Mouse (Mus musculus): Measurements from ENCODE around the gene Anapc1. TPM values are rescaled to one million over a fixed set of nuclear protein-coding genes. Genes with fewer than 3 reads are reported as not detected.
A peak's percentile ranks its signal among the peaks of the same experiment; 100 is the strongest.

The Anapc1 gene
- polyA plus RNA-seq, 1 experiment from 2014 or later: 55.4 TPM

- no peak for ATAC-seq (ENCODE audit: insufficient number of reproducible peaks, low FRiP score, low TSS enrichment, low read depth)
- H3K4me2 ChIP-seq (replicated peaks): no peak overlapping the region
- WGBS: 92% methylated on average over 1 of the region's 1 CpGs
- no peak overlapping the region for H3K27ac ChIP-seq (replicated peaks)
- H3K4me1 ChIP-seq: peaks cover 48% of the 10 kb centered on the region
- no peak overlapping the region for H3K9ac ChIP-seq
- H3K9me3 ChIP-seq (replicated peaks): no peaks in the 10 kb centered on the region
- no peaks in the 10 kb centered on the region; the same call in 1 of the 2 replicates for H3K36me3 ChIP-seq
- no peak overlapping the region for H3K4me3 ChIP-seq (replicated peaks)
- no peaks in the 10 kb centered on the region for H3K27me3 ChIP-seq
These were observed 28.8 kb upstream of the Anapc1 start for GRCm38 (mm10) chr2:128715979-128716378.

GRCm38 (mm10) chr2:128714724-128715241 lies 27.6 kb upstream of the Anapc1 start:
- Histone ChIP-seq H3K9ac (no peak overlapping the region), H3K4me3 (replicated peaks) (no peak overlapping the region), H3K4me1 (peaks cover 59% of the 10 kb centered on the region), H3K27me3 (no peaks in the 10 kb centered on the region), H3K27ac (replicated peaks) (peak overlapping the region; percentile 94), H3K9me3 (replicated peaks) (no peaks in the 10 kb centered on the region), H3K36me3 (no peaks in the 10 kb centered on the region), H3K4me2 (replicated peaks) (no peak overlapping the region)
- WGBS: 48% methylated on average over 7 of the region's 7 CpGs
- no peak for ATAC-seq (ENCODE audit: insufficient number of reproducible peaks, low FRiP score, low TSS enrichment, low read depth)

- Histone ChIP-seq H3K27ac (replicated peaks) (peak overlapping the region; percentile 94), H3K27me3 (no peaks in the 10 kb centered on the region), H3K36me3 (no peaks in the 10 kb centered on the region), H3K9me3 (replicated peaks) (no peaks in the 10 kb centered on the region), H3K4me1 (peaks cover 71% of the 10 kb centered on the region), H3K4me2 (replicated peaks) (peak overlapping the region; percentile 35), H3K4me3 (replicated peaks) (no peak overlapping the region), H3K9ac (no peak overlapping the region)
- peak; percentile 91 for ATAC-seq (ENCODE audit: insufficient number of reproducible peaks, low FRiP score, low TSS enrichment, low read depth)
- 15% methylated on average over 5 of the region's 5 CpGs for WGBS
These were observed 26.4 kb upstream of the Anapc1 start for GRCm38 (mm10) chr2:128713548-128714003.

GRCm38 (mm10) chr2:128712940-128713339 lies 25.7 kb upstream of the Anapc1 start:
- no peaks in the 10 kb centered on the region for H3K9me3 ChIP-seq (replicated peaks)
- H3K27ac ChIP-seq (replicated peaks): peak overlapping the region; percentile 94
- no peaks in the 10 kb centered on the region for H3K27me3 ChIP-seq
- no peak overlapping the region for H3K4me3 ChIP-seq (replicated peaks)
- no peaks in the 10 kb centered on the region for H3K36me3 ChIP-seq
- peak overlapping the region; percentile 35; the same call in 1 of the 2 replicates for H3K4me2 ChIP-seq (replicated peaks)
- no peak for ATAC-seq (ENCODE audit: insufficient number of reproducible peaks, low FRiP score, low TSS enrichment, low read depth)
- WGBS: 29% methylated on average over 6 of the region's 6 CpGs
- peaks cover 68% of the 10 kb centered on the region for H3K4me1 ChIP-seq
- no peak overlapping the region for H3K9ac ChIP-seq

- no peak for ATAC-seq (ENCODE audit: insufficient number of reproducible peaks, low FRiP score, low TSS enrichment, low read depth)
- Histone ChIP-seq H3K27me3 (no peaks in the 10 kb centered on the region), H3K4me1 (peaks cover 58% of the 10 kb centered on the region), H3K4me3 (replicated peaks) (no peak overlapping the region), H3K9ac (no peak overlapping the region), H3K27ac (replicated peaks) (peak overlapping the region; percentile 70; the same call in 1 of the 2 replicates), H3K36me3 (no peaks in the 10 kb centered on the region; the same call in 1 of the 2 replicates), H3K9me3 (replicated peaks) (no peaks in the 10 kb centered on the region), H3K4me2 (replicated peaks) (no peak overlapping the region)
- 61% methylated on average over 6 of the region's 6 CpGs for WGBS
These were observed 23.4 kb upstream of the Anapc1 start for GRCm38 (mm10) chr2:128710609-128711008.

GRCm38 (mm10) chr2:128709264-128709663 lies 22.1 kb upstream of the Anapc1 start:
- Histone ChIP-seq H3K36me3 (no peaks in the 10 kb centered on the region; the same call in 1 of the 2 replicates), H3K4me1 (peaks cover 51% of the 10 kb centered on the region), H3K27me3 (no peaks in the 10 kb centered on the region), H3K4me2 (replicated peaks) (no peak overlapping the region), H3K9me3 (replicated peaks) (no peaks in the 10 kb centered on the region), H3K4me3 (replicated peaks) (no peak overlapping the region), H3K27ac (replicated peaks) (peak overlapping the region; percentile 70), H3K9ac (no peak overlapping the region)
- WGBS: 17% methylated on average over 6 of the region's 6 CpGs
- no peak for ATAC-seq (ENCODE audit: insufficient number of reproducible peaks, low FRiP score, low TSS enrichment, low read depth)

GRCm38 (mm10) chr2:128704474-128704873 lies 17.3 kb upstream of the Anapc1 start:
- H3K4me2 ChIP-seq (replicated peaks): no peak overlapping the region
- H3K27me3 ChIP-seq: no peaks in the 10 kb centered on the region
- no peak overlapping the region for H3K27ac ChIP-seq (replicated peaks)
- H3K36me3 ChIP-seq: peaks cover 3% of the 10 kb centered on the region; the same call in 1 of the 2 replicates
- no peak for ATAC-seq (ENCODE audit: insufficient number of reproducible peaks, low FRiP score, low TSS enrichment, low read depth)
- H3K9me3 ChIP-seq (replicated peaks): no peaks in the 10 kb centered on the region
- no peak overlapping the region for H3K4me3 ChIP-seq (replicated peaks)
- H3K4me1 ChIP-seq: peaks cover 32% of the 10 kb centered on the region; the same call in 1 of the 2 replicates
- no peak overlapping the region for H3K9ac ChIP-seq
- 71% methylated on average over 3 of the region's 3 CpGs for WGBS

- Histone ChIP-seq H3K9me3 (replicated peaks) (no peaks in the 10 kb centered on the region), H3K4me2 (replicated peaks) (peak overlapping the region; percentile 82), H3K36me3 (0 out of 2 replicates have a peak, but pooled peaks cover 3% of the 10 kb centered on the region), H3K27me3 (no peaks in the 10 kb centered on the region), H3K27ac (replicated peaks) (peak overlapping the region; percentile 94), H3K4me3 (replicated peaks) (peak overlapping the region; percentile 60), H3K4me1 (peaks cover 22% of the 10 kb centered on the region; the same call in 1 of the 2 replicates), H3K9ac (peak overlapping the region; percentile 64)
- WGBS: under 1% methylated on average over 24 of the region's 24 CpGs
- peak; percentile 27 for ATAC-seq (ENCODE audit: insufficient number of reproducible peaks, low FRiP score, low TSS enrichment, low read depth)
These were observed 12.2 kb upstream of the Anapc1 start for GRCm38 (mm10) chr2:128699201-128699885.

GRCm38 (mm10) chr2:128698693-128699181 lies 11.5 kb upstream of the Anapc1 start, which contains the start of gene Mertk:
TSS of gene Mertk (plus strand) at chr2:128698956.
- peak; percentile 93 for ATAC-seq (ENCODE audit: insufficient number of reproducible peaks, low FRiP score, low TSS enrichment, low read depth)
- Histone ChIP-seq H3K4me2 (replicated peaks) (peak within 1 kb of the TSS; percentile 82), H3K9me3 (replicated peaks) (no peaks in the 10 kb centered on the region), H3K27ac (replicated peaks) (peak within 1 kb of the TSS; percentile 94), H3K27me3 (no peaks in the 10 kb centered on the region), H3K4me1 (peaks cover 19% of the 10 kb centered on the region; the same call in 1 of the 2 replicates), H3K9ac (peak within 1 kb of the TSS; percentile 64), H3K36me3 (0 out of 2 replicates have a peak, but pooled peaks cover 3% of the 10 kb centered on the region), H3K4me3 (replicated peaks) (peak within 1 kb of the TSS; percentile 60)
- under 1% methylated on average over 30 of the region's 30 CpGs for WGBS

GRCm38 (mm10) chr2:128698140-128698692 lies 11.0 kb upstream of the Anapc1 start:
- 0% methylated on average over 14 of the region's 14 CpGs for WGBS
- no peaks in the 10 kb centered on the region for H3K27me3 ChIP-seq
- H3K4me3 ChIP-seq (replicated peaks): peak overlapping the region; percentile 60
- peak overlapping the region; percentile 94 for H3K27ac ChIP-seq (replicated peaks)
- H3K36me3 ChIP-seq: 0 out of 2 replicates have a peak, but pooled peaks cover 3% of the 10 kb centered on the region
- peak; percentile 91 for ATAC-seq (ENCODE audit: insufficient number of reproducible peaks, low FRiP score, low TSS enrichment, low read depth)
- peak overlapping the region; percentile 82 for H3K4me2 ChIP-seq (replicated peaks)
- no peaks in the 10 kb centered on the region for H3K9me3 ChIP-seq (replicated peaks)
- H3K4me1 ChIP-seq: peaks cover 19% of the 10 kb centered on the region; the same call in 1 of the 2 replicates
- peak overlapping the region; percentile 21; the same call in 1 of the 2 replicates for H3K9ac ChIP-seq

GRCm38 (mm10) chr2:128697566-128697965 lies 10.4 kb upstream of the Anapc1 start:
- H3K9me3 ChIP-seq (replicated peaks): no peaks in the 10 kb centered on the region
- 47% methylated on average over 5 of the region's 5 CpGs for WGBS
- H3K4me3 ChIP-seq (replicated peaks): peak overlapping the region; percentile 60
- H3K27ac ChIP-seq (replicated peaks): peak overlapping the region; percentile 94; the same call in 1 of the 2 replicates
- H3K9ac ChIP-seq: no peak overlapping the region
- H3K27me3 ChIP-seq: no peaks in the 10 kb centered on the region
- no peak for ATAC-seq (ENCODE audit: insufficient number of reproducible peaks, low FRiP score, low TSS enrichment, low read depth)
- peaks cover 15% of the 10 kb centered on the region; the same call in 1 of the 2 replicates for H3K4me1 ChIP-seq
- no peaks in the 10 kb centered on the region for H3K36me3 ChIP-seq
- H3K4me2 ChIP-seq (replicated peaks): peak overlapping the region; percentile 82

All from embryonic facial prominence, embryonic 15.5 days (tissue).